Mouse (Mus musculus) E14TG2a.4 (cell line): ENCODE data around the gene Ciao2a.

Source experiments
- CTCF ChIP-seq: conservative IDR thresholded peaks from 2 replicates; pipeline ENCODE4 v1.5.1; 2014; ENCODE audit warnings: low read length
- NANOG ChIP-seq: IDR thresholded peaks from 2 replicates; pipeline ENCODE4 v1.6.1; 2014; ENCODE audit warnings: borderline replicate concordance, low read length, mixed read lengths
- POU5F1 ChIP-seq: IDR thresholded peaks from 2 replicates; pipeline ENCODE4 v1.6.1; 2014; ENCODE audit warnings: low read length, borderline replicate concordance

GRCm38 (mm10) chr9:66084171-66084570 is 42.2 kb upstream of the Ciao2a start:
- no peak for TF ChIP-seq CTCF
- no peak for TF ChIP-seq NANOG
- no peak for TF ChIP-seq POU5F1
